Comparison of ENCODE assay signal across 16 mouse cellular contexts in the genomic region with DNA sequence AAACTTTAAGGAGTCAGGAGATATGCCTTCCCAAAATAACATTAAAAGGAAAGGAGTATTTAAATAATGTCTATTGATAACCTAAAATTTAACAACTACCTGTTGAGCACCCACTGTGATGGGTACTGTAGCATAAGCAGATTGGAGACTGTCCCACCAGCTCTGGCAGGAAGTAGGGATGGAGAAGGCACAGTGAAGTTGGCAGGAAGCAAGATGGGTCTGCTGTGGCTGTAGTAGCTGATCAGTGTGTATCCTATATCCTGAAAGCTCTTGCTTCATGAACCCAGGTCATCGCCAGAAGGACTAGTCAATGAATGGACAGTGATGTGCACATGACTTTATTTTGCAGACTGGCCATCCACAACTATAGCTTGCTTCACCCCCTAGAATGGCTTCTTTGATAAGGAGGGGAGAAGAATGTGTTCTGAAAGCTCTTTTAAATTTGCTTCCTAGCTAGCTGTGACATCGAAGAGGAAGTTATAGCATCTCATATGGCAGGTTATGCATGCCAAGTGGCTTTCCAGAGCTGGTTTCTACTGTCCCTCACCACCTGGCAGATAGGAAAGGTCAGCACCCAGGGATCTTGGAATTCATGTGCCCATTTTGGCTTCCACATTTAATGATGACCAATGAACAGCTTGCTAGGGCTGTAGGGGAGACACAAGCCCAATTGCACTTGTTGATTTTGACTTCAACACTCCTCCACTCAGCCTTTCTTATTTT.
A peak's percentile ranks its signal among the peaks of the same experiment; 100 is the strongest.
DNase-seq lines count a peak whose midpoint lies in the region; ATAC-seq lines count a peak whose summit lies in the region.
"Had no signal": no experiment of that assay in that cellular context is flagged by ENCODE, and none has a peak within 500 bp of the region (broad histone marks: within the 10 kb centered on the region; RNA-seq: fewer than 3 reads in every experiment).

No protein-coding gene starts in this region.

- peak; percentile 97 for DNase-seq in brain, adult 2 months (ENCODE audit: low read depth, low spot score)
- peak; percentile 87 for DNase-seq in cerebellum, adult 11-12 months
- peak; percentile 92 for DNase-seq in cerebellum, adult 9-10 months
- DNase-seq in cerebellum, postnatal 36 days: peak; percentile 65 to 79
- DNase-seq: adrenal gland, adult 8-10 months; gastrocnemius, postnatal 36 days; heart, adult 18-20 months; heart, postnatal 36 days; kidney, adult 8-10 months had no signal

- ATAC-seq in heart, embryonic 12.5 days (ENCODE audit: insufficient number of reproducible peaks, low FRiP score): no peak
- no peak for ATAC-seq in CD4-positive, CD25-positive, alpha-beta regulatory T cell, adult 4 months
- ATAC-seq: forebrain, embryonic 15.5 days; intestine, embryonic 16.5 days had no signal

- H3K27me3 ChIP-seq in heart, embryonic 12.5 days (replicated peaks): no peaks in the 10 kb centered on the region
- H3K27me3 ChIP-seq: embryonic facial prominence, embryonic 12.5 days; forebrain, embryonic 15.5 days; heart, embryonic 13.5 days; hindbrain, embryonic 15.5 days had no signal

- H3K36me3 ChIP-seq in heart, embryonic 12.5 days: no peaks in the 10 kb centered on the region
- H3K36me3 ChIP-seq: embryonic facial prominence, embryonic 12.5 days; forebrain, embryonic 15.5 days; heart, embryonic 13.5 days; hindbrain, embryonic 15.5 days had no signal

- H3K27ac ChIP-seq in heart, embryonic 12.5 days (ENCODE audit: poor library complexity, severe bottlenecking): no peak overlapping the region
- H3K27ac ChIP-seq: embryonic facial prominence, embryonic 12.5 days; forebrain, embryonic 15.5 days; heart, embryonic 13.5 days; hindbrain, embryonic 15.5 days had no signal

- H3K4me3 ChIP-seq in heart, embryonic 12.5 days: no peak overlapping the region
- H3K4me3 ChIP-seq: embryonic facial prominence, embryonic 12.5 days; forebrain, embryonic 15.5 days; heart, embryonic 13.5 days; hindbrain, embryonic 15.5 days had no signal

- no peaks in the 10 kb centered on the region for H3K9me3 ChIP-seq in heart, embryonic 12.5 days (replicated peaks)
- H3K9me3 ChIP-seq: embryonic facial prominence, embryonic 12.5 days; forebrain, embryonic 15.5 days; heart, embryonic 13.5 days; hindbrain, embryonic 15.5 days had no signal

- WGBS in heart, embryonic 12.5 days: 86% methylated on average over 2 of the region's 2 CpGs

- H3K9ac ChIP-seq in heart, embryonic 12.5 days: no peak overlapping the region
- H3K9ac ChIP-seq: embryonic facial prominence, embryonic 12.5 days; forebrain, embryonic 15.5 days; heart, embryonic 13.5 days; hindbrain, embryonic 15.5 days had no signal

- no peaks in the 10 kb centered on the region for H3K4me1 ChIP-seq in heart, embryonic 12.5 days (replicated peaks)
- H3K4me1 ChIP-seq: embryonic facial prominence, embryonic 12.5 days; forebrain, embryonic 15.5 days; heart, embryonic 13.5 days; hindbrain, embryonic 15.5 days had no signal

- H3K4me2 ChIP-seq in heart, embryonic 12.5 days: no peak overlapping the region
- H3K4me2 ChIP-seq: embryonic facial prominence, embryonic 12.5 days; forebrain, embryonic 15.5 days; heart, embryonic 13.5 days; hindbrain, embryonic 15.5 days had no signal
